Mouse (Mus musculus) left cerebral cortex, adult 8-10 months (tissue): Measurements from ENCODE around the gene Ppef1. TPM values are rescaled to one million over a fixed set of nuclear protein-coding genes. Genes with fewer than 3 reads are reported as not detected.
A peak's percentile ranks its signal among the peaks of the same experiment; 100 is the strongest.
"Not testable (repeated sequence)": the region's sequence is repeated elsewhere in the genome, so short reads cannot be mapped to it uniquely, and the experiment has no call there.

Experiments
- DNase-seq, 2 experiments: peaks; one replicate each; pipeline ENCODE4 v3.0.0; 2022; ENCODE audit warnings: low spot score in 2 of 2
- total RNA-seq, 4 experiments: library from RNA; stranded (reverse); gene quantifications; 2 replicates each; pipeline ENCODE4 v1.2.4; 2022

Ppef1 gene
- total RNA-seq, result 1 to 10 TPM in 1 of 4 experiments, under 1 TPM in 3; 0.38 to 1.2 (median 0.55) TPM

- DNase-seq, result no peak
These were observed at the start of gene Ppef1 for GRCm38 (mm10) chrX:160735650-160736049. Ppef1 (minus strand) TSS chrX:160735765.

- DNase-seq, result no peak
These were observed 46.7 kb upstream of the Ppef1 start for GRCm38 (mm10) chrX:160782276-160782675.

DNA sequence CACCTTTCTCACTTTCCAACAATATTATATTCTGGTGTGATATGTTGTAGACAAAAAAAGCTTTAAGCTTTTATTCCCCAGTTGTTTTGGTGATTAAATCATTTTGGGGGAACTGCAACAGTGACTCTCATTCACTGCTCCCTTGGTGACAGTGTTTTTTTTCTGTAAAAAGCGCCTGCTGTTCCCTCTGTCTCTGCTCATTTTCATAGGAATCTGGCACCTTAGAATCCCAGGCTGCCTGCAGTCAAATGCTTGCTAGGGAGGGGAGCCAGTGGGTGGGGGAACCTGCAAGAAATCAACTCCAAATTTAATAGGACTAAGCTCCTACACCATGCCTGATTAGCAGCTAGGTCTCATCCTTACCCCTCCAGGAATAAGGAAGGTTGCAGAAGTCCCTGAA is 37.5 kb upstream of the Ppef1 start:
- DNase-seq, result peak in 1 of 2 experiments; percentile 46

DNA sequence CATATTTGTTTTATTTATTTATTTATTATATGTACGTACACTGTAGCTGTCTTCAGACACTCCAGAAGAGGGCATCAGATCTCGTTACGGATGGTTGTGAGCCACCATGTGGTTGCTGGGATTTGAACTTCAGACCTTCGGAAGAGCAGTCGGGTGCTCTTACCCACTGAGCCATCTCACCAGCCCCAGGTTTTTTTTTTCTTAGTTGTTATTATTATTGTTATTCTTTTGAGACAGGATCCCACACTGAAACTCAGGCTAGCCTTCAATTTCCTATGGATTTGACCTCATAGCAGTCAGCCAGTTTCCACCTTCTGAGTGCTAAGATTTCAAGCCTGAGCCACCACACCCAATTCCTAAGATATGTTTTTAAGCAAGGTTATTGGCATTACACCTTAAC is 34.1 kb upstream of the Ppef1 start:
- not testable (repeated sequence) for DNase-seq

DNA sequence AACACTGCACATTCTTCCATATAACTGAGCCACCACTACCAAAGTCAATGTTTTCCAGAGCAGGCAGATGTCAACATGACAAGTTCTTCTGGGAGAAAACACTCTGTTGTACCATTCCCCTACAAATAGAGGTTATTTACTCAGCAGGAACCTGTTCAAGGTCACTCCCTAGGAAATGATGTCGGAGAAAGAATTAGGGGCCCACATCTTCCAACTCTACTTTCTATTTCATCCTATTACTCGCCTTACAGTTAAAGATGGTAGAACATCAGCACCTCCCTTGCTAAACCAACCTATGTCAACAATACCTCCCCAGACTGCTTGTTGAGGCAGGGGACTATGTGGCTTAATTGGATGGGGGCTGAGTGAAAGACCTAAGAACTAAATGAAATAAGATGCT is 32.1 kb upstream of the Ppef1 start, which contains the start of gene Rs1:
TSS of gene Rs1 (plus strand) at position 301 of the 400 bp plus-strand sequence.
- no peak for DNase-seq

- peak in 1 of 2 experiments; percentile 15 for DNase-seq
These were observed 30.7 kb upstream of the Ppef1 start for GRCm38 (mm10) chrX:160766233-160766616.

DNA sequence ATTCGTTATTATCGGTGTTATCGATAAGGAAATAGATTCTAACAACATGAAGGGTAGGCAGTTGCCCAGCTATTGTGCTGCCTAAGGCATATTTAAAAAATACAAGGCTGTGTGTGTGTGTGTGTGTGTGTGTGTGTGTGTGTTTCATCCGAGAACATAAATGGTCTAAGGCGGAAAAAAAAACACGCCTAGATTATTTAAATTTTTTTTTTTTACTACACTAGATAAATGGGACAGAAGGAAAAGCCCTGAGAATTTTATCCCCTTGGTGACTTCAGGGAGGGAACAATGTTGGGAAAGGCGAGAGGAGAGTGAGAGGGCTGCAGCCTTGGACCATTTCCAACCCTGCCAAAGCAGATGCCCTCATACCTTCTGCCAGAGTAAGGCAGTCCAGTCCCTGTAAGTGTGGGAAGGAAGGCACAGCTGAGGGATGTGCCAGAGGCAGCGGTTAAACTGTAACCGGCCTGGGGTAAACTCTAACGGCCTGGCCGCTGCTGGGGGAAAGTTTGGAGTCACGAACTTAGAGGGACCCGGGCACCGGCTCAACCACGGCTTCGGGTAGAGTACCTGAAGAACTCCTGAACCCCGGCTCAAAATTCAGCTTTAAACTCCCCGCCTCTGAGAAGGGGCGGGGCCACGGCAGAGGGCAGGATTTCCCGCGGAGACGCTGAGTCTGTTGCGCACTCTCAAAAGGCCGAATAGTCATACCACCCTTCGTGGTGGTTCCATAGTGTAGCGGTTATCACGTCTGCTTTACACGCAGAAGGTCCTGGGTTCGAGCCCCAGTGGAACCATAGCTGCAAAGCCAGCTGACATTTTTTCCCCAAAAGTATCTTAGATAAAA is 30.0 kb upstream of the Ppef1 start:
- peak; percentile 77 to 99 for DNase-seq

- no peak for DNase-seq
These were observed 15.2 kb upstream of the Ppef1 start for GRCm38 (mm10) chrX:160750808-160751207.

DNA sequence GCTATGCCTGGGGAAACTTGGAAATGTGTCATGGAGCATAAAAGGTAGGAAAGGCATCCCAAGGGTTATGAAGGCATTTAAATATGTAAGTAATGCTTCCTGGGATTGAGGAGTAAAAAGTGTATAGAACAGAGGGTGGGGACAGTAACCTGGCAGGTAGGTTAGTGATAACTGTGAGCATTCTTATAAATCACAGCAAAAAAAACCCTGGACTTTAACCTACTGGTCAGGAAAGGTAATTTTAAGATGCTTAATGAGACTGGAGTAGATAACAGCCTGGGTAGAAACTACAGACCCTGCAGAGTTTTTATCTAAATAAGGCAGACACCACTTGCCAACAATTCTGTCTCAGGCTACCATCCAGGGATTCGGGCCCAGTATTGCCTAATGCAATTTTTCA is 13.1 kb upstream of the Ppef1 start:
- DNase-seq, result no peak

DNA sequence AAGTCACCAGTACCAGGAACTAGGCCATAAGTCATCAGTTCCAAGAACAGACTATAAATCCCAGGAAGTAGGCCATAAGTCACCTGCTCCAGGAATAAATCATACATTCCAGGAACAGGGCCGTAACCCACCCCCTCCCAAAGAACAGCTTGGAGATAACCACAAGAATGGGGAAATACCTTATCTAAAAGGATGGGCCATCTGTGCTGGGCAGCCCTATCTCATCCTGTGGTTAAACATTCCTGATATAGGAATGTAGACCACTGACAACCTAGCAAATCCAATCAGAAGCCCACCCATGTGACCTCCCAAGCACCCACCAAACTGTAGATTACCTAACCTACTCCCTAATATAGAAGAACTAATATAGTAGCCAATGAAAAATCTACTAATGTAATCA is 9.8 kb upstream of the Ppef1 start:
- DNase-seq, result no peak

GRCm38 (mm10) chrX:160699171-160699570 is 36.4 kb downstream of the Ppef1 start:
- DNase-seq, result no peak

- DNase-seq, result peak in 1 of 2 experiments; percentile 7
These were observed 44.0 kb downstream of the Ppef1 start for GRCm38 (mm10) chrX:160691559-160691958.

GRCm38 (mm10) chrX:160690094-160690493 is 45.5 kb downstream of the Ppef1 start:
- DNase-seq, result no peak

GRCm38 (mm10) chrX:160669992-160670391 is 65.6 kb downstream of the Ppef1 start:
- no peak for DNase-seq

DNA sequence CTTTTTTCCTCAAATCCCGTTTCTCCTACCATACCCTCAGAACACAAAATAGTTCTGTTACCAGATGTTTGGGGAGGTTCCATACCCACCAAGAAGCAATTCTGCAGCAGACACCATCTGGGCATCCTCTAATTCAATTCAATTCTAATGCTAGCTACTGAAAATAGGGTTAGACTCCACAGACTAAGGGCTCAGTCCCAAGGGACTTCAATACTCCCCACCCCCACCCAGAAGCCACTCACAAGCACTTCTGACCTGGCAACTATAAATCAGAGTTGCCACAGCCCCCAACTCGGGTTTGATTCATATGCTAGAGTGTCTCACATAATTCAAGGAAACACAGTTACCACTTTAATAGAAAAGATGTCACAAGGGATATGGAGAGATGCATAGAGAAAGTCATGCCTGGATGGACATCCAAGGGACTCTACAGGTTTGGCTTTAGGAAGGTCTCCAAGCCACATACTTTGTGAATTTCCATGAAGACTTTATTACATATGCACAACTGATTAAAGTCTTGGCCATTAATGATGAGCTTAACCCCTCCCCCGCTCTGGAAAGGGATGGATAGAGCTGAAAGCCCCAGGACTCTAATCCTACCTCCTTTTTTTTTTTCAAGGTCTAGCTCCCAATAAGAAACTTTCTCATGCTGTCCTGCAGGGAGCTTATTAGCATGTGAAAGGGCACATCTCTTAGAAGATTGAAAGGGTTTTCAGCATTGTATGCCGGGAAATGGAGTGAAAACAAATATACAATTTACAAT is 124.5 kb downstream of the Ppef1 start:
- DNase-seq, result no peak

DNA sequence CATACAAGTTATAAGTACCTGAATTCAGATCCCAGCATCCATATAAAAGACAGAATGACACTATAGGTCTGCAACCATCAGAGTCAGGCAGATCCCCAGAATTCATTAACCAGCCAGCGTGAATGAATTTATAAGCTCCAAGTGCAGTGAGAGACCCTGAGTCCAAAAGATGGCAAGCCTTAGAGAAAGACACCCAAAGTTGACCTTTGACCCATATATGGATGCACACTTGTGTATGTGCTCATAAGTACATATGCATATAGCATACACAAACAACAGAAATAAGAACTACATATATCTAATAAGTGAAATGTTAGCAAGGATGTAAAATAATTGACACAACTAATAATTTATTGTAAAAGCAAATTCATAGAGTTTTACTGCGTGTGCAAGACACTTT is 125.1 kb downstream of the Ppef1 start:
- no peak for DNase-seq

- DNase-seq, result no peak
These were observed 125.7 kb downstream of the Ppef1 start for GRCm38 (mm10) chrX:160609849-160610248.

DNA sequence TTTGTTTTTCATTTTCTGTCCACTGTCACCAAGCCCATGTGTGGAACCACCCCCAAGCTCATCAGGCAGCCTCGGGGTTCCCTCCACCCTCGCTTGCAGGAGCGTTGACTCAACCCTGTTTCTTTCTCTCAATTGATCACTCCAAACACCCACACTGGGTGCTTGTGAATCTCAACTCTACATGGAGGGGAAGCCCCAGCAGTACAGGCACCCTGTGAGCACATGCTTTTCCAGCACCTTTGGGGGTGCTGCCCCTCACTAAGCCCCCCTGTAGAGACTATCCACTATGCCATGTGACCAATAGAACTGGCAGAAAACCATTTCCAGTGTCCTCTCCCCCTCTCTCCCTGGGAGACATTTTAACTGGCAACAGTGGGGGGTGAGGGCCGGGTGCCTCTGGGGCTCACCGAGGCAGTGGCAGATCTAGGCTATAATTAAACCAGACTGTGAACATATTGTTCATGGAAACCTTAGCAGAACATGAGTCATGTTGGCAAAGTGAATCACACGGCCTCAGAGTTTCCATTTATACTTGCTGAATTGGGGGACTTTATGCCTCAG is 131.5 kb downstream of the Ppef1 start:
- DNase-seq, result peak; percentile 22 to 77

DNA sequence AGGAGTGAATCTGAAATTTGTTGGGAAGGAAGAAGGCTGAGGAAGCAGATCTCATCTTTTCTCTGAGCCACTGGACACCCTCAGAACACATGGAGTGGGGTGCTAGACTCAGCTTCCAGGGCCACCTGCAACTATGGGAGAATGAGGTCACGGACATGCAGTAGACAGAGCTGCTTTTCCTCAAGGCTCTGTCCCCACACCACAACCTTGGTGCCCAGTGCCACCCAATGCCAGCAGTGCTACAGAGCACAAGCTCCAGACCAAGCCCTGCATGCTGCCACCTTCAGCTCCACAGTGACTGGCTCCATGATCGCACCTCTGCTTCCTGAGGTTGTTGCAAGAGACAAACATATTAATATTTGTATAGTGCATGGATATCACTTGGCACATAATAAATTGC is 132.2 kb downstream of the Ppef1 start:
- DNase-seq, result no peak

GRCm38 (mm10) chrX:160602770-160603169 is 132.8 kb downstream of the Ppef1 start:
- no peak for DNase-seq

DNA sequence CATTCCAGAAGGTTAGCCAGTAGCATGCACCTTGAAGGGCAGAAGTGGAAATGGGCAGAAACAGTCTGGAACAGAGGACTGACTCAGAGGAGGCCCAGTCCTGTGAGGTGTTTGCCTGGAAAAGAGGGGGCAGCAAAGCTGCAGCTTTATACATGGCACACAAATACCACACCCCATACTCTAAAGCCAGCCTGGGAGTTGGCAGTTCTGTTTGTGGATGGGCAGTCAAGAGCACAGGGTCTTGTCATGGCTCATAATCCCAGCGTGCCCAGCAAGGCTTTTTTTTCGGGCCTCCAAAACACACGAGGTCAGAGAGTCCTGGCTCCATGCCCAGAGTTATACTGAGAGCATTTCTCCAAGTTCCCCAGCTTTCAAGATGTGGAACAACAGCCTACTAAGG is 134.5 kb downstream of the Ppef1 start:
- DNase-seq, result no peak
